Mouse (Mus musculus) common myeloid progenitor, adult 5-6 weeks (primary cell): ENCODE measurements at regions not wholly inside any gene's neighbourhood (a gene's known extent, or its start where the extent isn't known, plus 50 kb on each side); places are given as distances from the start of the nearest gene placed in this dataset.
A peak's percentile ranks its signal among the peaks of the same experiment; 100 is the strongest.

Experiments used
- ATAC-seq: replicated peaks from 2 replicates; pipeline ENCODE4 v1.8.0; 2016; ENCODE audit warnings: low read depth, mild to moderate bottlenecking, moderate TSS enrichment, inconsistent platforms; ENCODE audit not compliant: poor library complexity, severe bottlenecking

DNA sequence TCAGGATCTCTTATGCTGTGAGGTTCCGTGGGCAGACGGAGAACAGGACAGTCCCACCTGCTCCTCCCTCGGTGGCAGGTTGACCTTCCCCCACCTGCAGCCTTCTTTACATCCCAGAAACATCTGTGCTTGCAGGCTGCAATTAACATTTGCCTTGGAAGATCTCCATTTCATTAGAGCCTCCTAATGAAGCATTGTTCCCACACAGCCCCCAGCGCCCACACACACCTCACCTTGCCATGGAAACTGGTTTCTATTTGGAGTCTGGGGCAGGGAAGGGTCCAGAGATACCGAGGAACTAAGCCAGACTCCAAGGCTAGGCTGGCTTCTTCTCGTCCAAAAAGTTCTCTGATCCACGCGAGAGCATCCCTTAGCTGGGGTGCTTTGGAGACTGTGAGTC lies 56.6 kb upstream of the Rpl38 start:
- ATAC-seq = no peak

DNA sequence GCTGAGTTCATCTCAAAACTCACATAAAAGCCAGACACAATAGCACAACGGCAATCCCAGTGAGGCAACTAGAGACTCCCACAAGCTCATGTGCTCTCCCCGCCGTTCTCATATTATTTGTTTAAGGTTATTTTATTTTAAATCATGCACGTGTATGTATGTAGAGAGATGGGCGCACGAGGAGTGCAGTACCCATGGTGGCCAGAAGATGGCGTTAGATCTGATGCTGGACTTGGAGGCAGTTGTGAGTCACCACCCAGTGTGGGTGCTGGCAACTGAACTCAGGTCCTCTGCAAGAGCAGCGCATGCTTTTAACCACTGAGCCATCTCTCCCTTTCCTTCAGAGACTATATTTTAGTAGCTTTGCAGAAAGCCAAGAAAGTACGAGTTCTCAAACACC lies 60.3 kb upstream of the Rpl38 start:
- ATAC-seq = no peak

DNA sequence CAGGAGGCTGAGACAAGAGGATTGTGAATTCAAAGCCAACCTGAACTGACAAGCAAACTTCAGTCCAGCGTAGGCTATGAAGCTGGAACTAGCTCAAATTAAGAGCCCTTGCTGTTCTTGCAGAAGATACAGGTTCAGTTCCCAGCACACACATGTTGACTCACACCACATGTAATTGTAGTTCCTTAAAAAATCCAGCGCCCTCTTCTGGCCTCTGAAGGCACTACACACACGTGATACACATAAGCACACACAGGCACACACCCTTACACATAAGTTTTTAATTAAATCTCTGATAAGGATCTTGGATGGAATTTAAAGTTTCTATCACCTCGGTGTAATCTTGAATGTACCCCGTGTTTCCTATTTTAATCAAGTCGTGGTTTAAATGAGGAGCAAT lies 65.2 kb upstream of the Rpl38 start:
- no peak for ATAC-seq

DNA sequence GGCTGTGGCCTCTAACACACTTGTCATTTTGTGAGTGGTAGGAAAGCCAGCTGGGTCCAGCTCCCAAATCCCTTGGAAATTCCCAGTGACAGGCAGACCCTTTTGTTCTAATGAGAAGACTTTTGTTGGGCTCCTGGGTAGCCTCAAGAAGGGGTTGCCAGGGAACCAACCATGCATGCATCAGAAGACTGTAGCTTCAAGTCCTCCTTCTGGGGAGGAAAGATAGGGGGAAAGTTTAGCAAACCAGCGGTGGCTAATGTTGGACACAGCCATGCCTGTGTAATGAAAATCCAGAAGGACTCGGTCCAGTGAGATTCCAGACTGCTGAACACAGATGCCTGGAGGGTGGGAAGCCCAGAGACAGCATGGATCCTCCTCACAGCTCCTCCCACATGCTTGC lies 71.1 kb upstream of the Rpl38 start:
- no peak for ATAC-seq

DNA sequence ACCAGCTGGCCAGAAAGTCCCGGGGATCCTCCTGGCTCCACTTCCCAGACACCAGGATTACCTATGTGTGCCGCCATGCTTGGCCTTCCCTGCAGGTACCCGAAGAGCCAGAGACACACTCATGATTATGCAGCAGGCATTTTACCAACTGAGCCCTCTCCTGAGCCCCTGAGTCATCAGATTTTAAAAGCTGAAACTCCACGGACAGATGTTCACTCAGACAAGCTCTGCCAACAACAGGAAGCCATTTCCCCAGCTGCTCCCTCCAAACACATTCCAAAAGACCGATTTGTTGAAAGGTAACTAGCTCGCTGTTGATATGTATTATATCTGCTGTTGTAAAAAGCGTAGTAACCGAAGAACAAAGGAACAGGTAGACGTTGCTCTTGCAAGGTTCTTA lies 75.4 kb upstream of the Rpl38 start:
- no peak for ATAC-seq

DNA sequence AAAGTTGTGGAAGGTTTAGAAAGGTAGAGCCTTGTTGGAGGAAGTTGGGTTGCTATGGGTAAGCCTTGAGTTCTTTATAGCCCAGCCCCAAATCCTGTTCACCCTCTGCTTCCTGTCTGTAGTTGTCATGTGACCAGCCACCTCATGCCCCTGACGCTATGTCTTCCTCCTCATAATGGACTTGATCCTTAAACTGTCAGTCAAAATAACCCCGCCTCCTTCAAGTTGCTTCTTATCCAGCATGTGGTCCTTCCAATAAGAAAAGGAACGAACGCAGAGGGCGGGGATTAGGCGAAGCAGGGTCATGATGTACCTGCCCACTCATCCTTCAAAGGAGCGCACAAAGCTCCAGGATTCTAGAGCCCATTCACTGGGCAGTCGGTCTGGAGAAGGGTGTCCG lies 79.8 kb upstream of the Rpl38 start:
- ATAC-seq = no peak

DNA sequence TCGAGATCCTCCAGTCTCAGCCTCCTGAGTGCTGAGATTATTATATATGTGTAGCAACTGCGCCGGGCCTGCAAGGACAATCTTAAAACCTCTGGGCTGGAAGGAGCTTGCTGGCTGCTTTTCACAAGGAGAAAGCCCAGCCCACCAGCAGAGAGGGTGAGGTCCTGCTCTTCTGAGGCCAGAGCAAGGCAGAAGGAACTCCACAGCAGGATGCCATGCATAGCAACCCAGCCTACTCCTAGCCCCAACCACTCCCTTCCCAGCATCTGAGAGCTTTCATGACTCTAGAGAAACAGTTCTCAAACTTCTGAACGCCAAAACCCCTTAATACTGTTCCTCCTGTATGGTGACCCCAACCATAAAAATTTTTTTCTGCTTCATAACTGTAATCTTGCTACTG lies 80.3 kb upstream of the Rpl38 start:
- no peak for ATAC-seq

DNA sequence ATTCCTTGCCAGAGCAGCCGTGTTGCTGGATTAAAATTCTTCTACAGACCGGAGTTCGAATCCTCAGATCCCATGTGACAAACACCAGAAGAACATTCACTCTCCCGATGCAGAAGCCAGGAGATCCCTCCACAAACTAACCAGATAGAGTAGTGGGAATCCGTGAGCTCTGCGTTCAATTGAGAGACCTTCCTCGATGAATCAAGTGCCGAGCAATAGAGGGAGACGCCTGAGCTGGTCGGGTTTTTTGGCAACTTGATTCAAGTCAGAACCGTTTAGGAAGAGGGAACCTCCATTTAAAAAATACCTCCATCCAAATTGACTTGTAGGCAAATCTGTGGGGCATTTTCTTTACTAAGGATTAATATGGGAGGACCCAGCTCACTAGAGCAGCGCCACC lies 81.9 kb upstream of the Rpl38 start:
- ATAC-seq = no peak

DNA sequence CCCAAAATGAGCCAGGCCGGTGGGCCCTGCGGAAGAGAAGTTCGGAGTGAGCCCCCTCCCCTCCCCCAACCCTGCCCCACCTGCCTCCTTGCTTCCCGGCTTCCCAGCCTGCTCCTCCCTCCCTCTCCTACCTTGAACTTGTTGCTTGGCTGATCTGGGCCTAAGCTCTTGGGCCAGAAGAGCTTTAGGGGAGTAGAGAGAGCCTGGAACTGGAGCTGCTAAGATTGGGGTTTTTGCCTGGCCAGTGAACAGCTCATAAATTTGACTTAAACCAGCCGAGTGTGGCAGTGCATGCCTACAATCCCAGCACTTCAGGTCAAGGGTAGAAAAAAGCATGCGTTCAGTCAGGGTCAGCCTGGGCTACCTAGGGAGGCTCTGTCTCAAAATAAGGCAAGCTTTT lies 83.5 kb upstream of the Rpl38 start:
- ATAC-seq = no peak

DNA sequence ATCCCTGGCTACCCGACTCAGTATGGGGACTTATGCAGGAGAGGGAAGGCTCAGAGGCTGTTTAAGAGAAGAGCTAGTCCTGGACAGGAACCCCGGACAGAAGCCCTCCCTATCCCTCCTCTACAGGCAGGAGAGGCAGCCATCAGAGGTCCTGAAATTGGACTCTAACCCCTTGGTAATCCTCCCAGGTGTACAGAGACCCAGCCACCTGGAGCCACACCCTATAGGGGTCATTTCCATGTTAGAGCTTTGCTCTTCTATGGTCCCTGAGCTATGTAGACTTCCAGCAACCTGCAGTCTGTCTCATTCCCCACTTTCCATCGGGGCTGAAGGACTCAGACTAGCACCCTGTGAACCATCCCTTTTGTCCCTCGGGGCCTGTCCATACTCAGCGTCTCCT lies 84.2 kb upstream of the Rpl38 start:
- no peak for ATAC-seq

DNA sequence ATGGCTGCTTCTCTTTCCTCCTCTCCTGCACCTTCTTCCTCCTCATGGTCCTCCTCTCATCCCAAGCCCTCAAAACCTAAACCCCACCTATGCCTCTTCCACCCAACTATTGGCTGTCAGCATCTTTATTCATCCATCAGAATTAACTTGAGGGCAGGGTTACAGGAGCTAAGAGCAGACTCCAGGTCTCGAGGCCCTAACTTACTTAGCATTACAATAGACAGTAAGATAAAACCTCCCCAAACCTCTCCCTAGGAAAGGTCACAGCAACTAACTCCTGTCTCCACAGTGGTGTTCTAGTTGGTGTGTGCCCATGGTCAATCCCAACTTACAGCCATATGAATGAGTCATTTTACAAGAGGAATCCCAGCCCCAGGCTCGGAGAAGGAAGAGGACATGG lies 88.3 kb upstream of the Rpl38 start:
- ATAC-seq = no peak

DNA sequence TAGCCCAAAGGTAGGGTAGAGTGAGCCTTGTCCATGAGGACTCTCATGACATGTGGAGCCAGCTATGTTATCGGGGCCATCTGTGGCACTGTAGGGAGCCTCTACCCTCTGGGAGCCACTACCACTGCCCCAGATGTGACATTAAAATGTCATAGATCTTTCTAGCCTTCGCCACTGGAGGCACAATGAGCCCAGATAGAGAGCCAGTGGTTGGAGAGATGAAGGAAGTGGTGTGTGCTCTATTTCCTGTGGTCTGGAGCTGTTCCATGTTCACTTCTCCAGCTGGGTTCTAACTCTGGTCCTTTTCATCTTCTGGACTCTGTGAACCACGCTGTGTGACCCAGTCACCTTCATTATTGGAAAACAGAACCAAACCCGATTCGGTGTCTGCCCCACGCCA lies 89.8 kb upstream of the Rpl38 start:
- peak; percentile 95 for ATAC-seq

DNA sequence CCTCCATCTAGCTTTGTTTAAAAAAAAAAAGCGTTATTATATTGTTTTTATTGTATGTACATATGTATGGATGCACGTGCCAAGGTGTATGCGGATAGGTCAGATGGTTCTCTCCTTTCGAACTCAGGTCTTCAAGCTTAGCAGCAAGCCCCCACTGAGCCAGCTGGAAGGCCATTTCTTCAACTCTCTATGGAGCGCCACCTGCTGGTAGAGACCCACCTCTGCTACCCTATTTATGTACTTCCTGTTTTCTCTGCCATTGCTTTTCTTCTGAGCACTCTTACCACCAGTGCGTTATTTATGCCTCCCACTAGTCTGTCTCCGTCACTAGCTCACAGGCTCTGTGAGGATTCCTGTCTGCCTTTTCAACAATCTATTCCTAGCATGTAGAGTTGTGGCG lies 91.5 kb upstream of the Rpl38 start:
- ATAC-seq = peak; percentile 43

DNA sequence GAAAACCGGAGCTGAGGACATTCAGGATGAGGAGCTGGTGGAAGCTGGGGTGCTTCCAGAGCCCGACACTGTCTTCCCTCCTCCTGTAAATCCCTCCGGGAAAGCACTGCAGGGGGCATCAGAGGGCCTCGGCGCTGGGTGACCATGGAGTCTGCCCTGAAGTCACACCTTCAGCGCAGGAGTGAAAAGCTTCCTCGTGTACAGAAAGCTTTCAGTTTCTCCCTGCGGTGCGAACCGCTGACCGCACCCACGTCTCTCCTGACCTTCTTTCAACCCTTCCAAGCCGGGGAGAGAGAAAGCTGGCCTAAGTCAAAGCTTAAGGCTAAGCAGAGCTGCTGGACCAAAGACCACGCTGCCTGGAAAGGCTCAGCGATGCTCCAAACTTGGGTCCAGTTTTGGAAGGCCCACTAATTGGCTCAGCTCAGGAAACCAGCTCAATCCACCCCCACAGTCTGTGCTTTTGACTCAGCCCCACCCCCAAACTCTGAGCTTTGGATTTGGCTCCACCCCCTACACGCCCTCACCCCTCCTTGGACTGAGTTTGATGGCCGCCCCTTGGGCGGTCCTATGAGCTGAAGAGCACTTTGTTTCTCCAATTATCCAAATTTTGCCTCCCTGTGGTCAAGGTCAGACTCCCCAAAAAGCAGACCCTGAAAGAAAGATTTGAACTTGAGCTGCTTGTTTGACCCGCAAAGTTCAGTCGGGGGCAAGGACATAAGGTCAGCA lies 97.0 kb upstream of the Rpl38 start:
- ATAC-seq = peak; percentile 76

DNA sequence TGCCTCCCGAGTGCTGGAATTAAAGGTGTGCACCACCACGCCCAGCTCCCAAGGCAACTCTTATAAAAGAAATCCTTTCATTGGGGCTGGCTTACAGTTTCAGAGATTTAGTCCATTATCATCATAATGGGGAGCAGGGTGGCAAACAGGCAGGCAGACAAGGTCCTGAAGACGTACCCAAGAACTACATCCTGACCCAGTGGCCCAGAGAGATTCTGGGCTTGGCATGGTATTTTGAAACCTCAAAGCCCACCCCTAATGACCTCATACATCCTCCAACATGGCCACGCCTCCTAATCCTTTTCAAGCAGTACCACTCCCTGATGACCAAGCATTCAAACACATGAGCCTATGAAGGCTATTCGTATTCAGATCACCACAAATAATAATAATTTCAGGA lies 98.2 kb upstream of the Rpl38 start:
- ATAC-seq = no peak

DNA sequence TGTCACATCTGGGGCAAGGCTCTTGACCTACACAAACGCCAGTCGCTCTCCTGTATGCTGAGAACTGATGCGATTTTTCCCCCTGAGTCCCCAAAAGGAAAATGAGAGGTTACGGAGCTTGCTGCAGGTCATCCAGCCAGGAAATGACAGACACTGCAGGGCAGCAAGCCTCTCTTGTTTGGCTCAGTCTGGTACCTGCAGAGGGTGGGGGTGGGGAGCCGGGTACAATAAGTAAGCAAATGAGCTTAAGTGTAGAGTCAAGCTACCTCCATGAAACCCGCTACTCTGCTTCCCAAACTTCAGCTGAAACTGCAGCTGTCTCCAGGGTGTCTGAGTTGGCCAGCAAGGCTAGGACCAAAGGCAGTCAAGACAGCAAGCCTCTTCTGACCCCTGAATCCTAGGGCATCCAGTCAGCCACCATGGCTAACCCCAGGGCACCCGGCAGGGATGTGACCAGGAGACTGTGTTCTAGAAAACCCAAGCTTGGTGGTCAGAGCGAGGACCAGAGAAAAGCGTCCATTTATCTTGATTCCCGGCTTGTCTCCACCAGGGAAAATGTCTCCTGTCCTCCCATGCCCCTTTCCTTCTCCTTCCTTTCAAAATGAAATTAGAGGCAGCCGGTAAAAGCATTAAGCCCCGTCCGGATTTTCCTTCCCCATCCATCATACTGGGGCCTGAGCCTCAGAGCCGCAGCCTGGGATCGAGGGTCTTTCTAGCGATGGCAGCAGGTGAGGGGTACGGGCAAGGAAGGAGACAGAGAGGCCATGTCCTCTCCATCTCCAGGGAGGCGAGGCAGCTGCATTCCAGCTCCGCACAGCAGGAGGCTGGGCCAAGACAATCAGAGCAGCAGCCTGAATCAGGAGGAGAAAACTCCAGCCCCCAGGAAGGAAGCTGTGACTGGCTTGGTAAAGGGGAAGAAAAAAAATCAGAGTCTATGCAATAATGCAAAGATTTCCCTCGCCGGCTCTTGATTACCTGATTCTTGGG lies 100.2 kb upstream of the Rpl38 start:
- no peak for ATAC-seq

DNA sequence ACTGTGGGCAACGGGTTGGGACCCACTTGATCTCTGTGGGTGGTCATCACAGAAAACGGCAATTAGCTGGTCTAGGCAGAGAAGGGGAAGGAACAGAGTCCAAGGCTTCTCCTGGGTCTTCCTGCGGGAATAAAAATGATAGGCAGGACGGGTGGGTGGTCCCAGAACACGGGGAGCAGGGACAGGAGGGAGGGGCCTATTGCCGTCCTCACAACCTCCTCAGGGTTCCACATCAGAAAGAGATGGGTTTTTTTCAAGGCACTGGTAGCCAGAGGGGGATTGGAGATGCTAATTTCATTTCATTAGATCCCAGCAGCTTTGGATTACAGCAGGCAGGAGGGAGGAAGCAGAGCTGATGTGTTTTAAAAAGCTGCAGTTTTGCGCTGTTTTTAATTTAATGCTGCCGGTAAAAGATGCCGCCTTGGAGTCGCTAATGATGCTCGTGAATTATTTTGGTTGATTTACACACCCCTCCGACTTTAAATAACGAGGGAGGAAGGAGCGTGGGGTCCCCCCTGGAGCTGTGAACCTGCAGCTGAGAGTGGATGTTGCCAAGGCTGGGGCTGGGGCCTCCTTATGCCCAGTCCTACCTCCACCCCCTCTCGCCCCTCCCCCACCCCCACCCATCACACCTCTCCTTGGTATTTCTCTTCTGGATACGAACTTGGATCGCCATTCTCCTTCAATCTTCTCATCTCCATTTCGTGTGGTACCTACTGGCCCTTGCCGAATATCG lies 101.1 kb upstream of the Rpl38 start:
- no peak for ATAC-seq

DNA sequence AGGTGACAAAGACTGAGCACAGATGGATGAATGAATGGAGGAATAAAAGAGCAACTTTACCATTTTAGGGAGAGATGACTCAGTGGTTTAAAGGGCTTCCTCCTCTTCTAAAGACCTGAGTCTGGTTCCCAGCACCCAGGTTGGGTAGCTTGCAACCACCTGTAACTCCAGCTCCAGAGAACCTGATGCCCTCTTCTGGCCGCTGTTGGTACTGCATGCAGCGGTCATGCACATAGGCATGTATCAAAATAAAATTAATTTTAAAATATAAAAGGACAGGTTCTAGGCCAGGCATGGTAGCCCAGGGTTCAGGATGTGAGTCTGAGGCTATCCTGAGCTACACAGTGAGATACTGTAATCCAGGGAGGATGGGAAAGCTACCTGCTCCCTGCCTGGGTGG lies 103.4 kb upstream of the Rpl38 start:
- no peak for ATAC-seq

DNA sequence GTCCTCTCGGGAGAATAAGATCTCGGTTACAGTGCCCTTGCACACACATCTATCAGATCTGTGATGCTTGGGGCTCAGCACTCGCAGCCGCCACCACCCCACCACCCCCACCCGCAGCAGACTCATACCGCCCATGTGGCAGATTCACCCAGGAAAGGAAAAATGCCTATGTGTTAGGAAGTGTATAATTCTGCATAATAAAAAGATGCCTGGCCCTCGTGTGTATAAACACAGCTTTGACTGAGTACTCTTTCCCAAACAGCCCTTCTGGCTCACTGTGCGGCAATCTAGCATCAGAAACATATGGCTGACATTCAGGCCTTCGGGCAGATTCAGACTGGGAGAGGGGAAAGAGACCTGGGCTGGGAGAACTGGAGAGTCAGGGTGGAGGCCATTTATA lies 105.2 kb upstream of the Rpl38 start:
- ATAC-seq = no peak

DNA sequence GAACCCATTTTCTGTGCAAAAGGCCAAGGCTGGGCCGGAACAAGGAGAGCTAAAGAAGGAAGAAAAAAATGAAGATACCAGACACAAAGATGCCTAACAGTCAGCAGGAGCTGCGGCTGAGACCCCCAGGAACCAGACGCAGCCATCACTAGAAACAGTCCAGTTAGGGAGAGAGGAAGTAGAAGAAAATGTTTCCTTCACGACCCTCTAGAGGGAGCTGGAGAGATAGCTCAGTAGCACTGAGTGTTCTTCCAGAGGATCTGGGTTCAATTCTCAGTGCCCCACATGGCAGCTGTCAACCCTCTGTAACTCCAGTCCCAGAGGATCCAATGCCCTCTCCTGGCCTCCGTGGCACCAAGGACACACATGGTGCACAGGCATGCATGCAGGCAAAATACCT lies 113.7 kb upstream of the Rpl38 start:
- ATAC-seq = peak; percentile 27

DNA sequence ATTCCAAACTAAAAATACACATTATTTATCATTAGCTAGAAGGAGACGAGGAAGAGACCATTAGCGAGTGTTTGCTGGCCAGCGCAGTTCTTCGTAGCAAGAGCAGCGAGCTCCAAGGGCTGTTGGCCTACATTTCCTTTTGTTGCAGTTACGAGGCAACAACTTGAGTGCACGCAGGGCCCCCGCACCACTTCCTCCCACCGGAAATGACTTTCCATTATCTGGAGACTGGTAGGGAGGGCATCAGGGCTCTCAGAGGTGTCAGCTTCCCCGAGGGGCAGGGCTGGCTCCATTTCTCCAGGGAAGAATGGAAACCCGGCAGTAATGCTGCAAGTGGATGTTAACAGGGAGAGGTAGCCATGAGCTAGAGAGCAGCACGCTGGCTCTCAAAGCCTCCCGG lies 114.3 kb upstream of the Rpl38 start:
- peak; percentile 97 for ATAC-seq
